Mouse (Mus musculus) megakaryocyte, embryonic 14.5 days (primary cell): Measurements from ENCODE around the gene Zbtb20.

ENCODE experiments used
- FLI1 ChIP-seq: IDR thresholded peaks from 2 replicates; pipeline ENCODE4 v1.6.1; 2012; ENCODE audit warnings: low read length, inconsistent platforms, mixed read lengths
- GATA1 ChIP-seq: IDR thresholded peaks from 3 replicates; pipeline ENCODE4 v1.6.1; 2012; ENCODE audit warnings: mixed read lengths, low read length, inconsistent platforms, borderline replicate concordance

GRCm38 (mm10) chr16:43359546-43359945 lies 483.9 kb downstream of the Zbtb20 start:
- TF ChIP-seq FLI1 (no peak), GATA1 (no peak)
